Mouse (Mus musculus) MEL (cell line): ENCODE data around the gene Ap3b2.

ENCODE experiments used
- CTCF ChIP-seq, 3 experiments: IDR thresholded peaks in 2 of 3; conservative IDR thresholded peaks in 1 of 3; 2 replicates each; pipeline ENCODE4 v1.5.1; 2011 to 2012; ENCODE audit warnings: low read length in 3 of 3, low read depth in 2 of 3, mild to moderate bottlenecking in 2 of 3, improper control_type of control experiment in 1 of 3, inconsistent platforms in 1 of 3, mixed read lengths in 1 of 3, moderate library complexity in 1 of 3; ENCODE audit not compliant: control insufficient read depth in 1 of 3, insufficient read depth in 1 of 3, poor library complexity in 1 of 3, severe bottlenecking in 1 of 3
- ETS1 ChIP-seq: IDR thresholded peaks from 2 replicates; pipeline ENCODE4 v1.6.1; 2012; ENCODE audit warnings: low read depth, mild to moderate bottlenecking, inconsistent platforms, low read length, improper control_type of control experiment, moderate library complexity
- GATA1 ChIP-seq: IDR thresholded peaks from 2 replicates; pipeline ENCODE4 v1.6.1; 2011; ENCODE audit warnings: low read depth, low read length, improper control_type of control experiment
- MAZ ChIP-seq: IDR thresholded peaks from 2 replicates; pipeline ENCODE4 v1.6.1; 2012; ENCODE audit warnings: low read depth, mild to moderate bottlenecking, inconsistent platforms, low read length, improper control_type of control experiment
- MEF2A ChIP-seq: IDR thresholded peaks from 2 replicates; pipeline ENCODE4 v1.6.1; 2014; ENCODE audit warnings: low read depth, mild to moderate bottlenecking, inconsistent platforms, low read length, improper control_type of control experiment; ENCODE audit not compliant: poor library complexity, insufficient replicate concordance, severe bottlenecking; ENCODE audit errors: extremely low read depth
- NELFE ChIP-seq: IDR thresholded peaks from 2 replicates; pipeline ENCODE4 v1.6.1; 2011; ENCODE audit warnings: low read depth, low read length, improper control_type of control experiment
- POLR2A ChIP-seq, 2 experiments: IDR thresholded peaks; 2 replicates each; pipeline ENCODE4 v1.6.1; 2011 to 2012; ENCODE audit warnings: low read length in 2 of 2, mild to moderate bottlenecking in 2 of 2, control low read depth in 1 of 2, improper control_type of control experiment in 1 of 2, low read depth in 1 of 2, moderate library complexity in 1 of 2; ENCODE audit not compliant: control insufficient read depth in 1 of 2, insufficient read depth in 1 of 2, poor library complexity in 1 of 2
- POLR2AphosphoS2 ChIP-seq: IDR thresholded peaks from 2 replicates; pipeline ENCODE4 v1.6.1; 2011; ENCODE audit warnings: low read length, improper control_type of control experiment
- RAD21 ChIP-seq: IDR thresholded peaks from 2 replicates; pipeline ENCODE4 v1.6.1; 2011; ENCODE audit warnings: mild to moderate bottlenecking, low read depth, low read length, improper control_type of control experiment
- RCOR1 ChIP-seq: IDR thresholded peaks from 2 replicates; pipeline ENCODE4 v1.6.1; 2012; ENCODE audit warnings: low read depth, mild to moderate bottlenecking, inconsistent platforms, low read length, improper control_type of control experiment
- ZNF384 ChIP-seq: IDR thresholded peaks from 2 replicates; pipeline ENCODE4 v1.6.1; 2012; ENCODE audit warnings: low read depth, mild to moderate bottlenecking, inconsistent platforms, low read length, improper control_type of control experiment

DNA sequence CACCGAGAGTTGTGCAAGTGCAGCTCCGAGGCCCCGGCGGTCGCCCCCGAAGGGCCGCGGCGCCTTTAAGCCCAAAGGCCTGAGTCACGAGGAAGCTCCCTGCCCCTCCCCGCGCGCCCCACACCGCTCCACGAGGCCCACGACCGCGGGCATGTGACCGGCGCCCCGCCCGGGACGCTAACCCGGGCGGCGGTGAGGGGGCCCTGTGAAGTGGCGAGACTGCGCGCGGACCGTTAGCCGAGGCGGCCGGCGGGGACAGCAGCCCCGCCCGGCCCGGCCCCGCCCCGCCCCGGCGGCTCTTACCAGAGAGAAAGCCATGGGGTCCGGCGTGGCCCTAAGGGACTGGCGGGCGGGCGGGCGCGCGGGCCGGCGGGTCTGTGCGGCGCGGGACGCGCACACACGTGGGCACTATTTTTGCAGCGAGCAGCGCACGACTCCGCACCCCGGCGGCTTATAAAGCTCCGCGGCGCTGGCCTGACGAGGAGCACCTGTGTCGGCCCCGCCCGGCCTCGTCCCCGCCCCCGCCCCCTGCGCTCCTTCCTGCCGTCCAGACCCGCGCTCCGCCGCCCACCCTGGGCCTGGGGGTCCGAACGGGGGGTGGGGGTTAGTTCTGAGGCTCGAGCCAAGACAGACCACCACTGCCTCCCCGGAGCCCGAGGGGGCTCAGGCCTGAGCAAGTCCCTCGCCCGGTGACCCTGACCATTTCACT, 39.2 kb downstream of the Ap3b2 start:
- TF ChIP-seq CTCF (IDR thresholded peaks at IDR 0.05 in 2 of 3, conservative IDR thresholded peaks at IDR 0.05 in 1 of 3; ENCODE audit: control insufficient read depth in 1 of 3, insufficient read depth in 1 of 3, low read depth in 2 of 3, low read length in 3 of 3, poor library complexity in 1 of 3, severe bottlenecking in 1 of 3) (no peak), NELFE (no peak), RCOR1 (no peak), MAZ (no peak), POLR2A (IDR thresholded peaks at IDR 0.05; ENCODE audit: control insufficient read depth in 1 of 2, insufficient read depth in 1 of 2, low read depth in 1 of 2, low read length in 2 of 2, poor library complexity in 1 of 2) (no peak; a peak in 1 of 4 replicates), MEF2A (no peak), GATA1 (no peak), RAD21 (no peak), ZNF384 (no peak), ETS1 (no peak), POLR2AphosphoS2 (no peak)
